Mouse (Mus musculus): ENCODE measurements around the gene Dio3. TPM values are rescaled to one million over a fixed set of nuclear protein-coding genes. Genes with fewer than 3 reads are reported as not detected.

Gene Dio3
- polyA plus RNA-seq, 1 experiment from 2014 or later: 3.1 TPM

GRCm38 (mm10) chr12:110268226-110268625 lies 10.6 kb upstream of the Dio3 start:
- no peak overlapping the region for H3K4me2 ChIP-seq
- H3K4me1 ChIP-seq: no peaks in the 10 kb centered on the region

GRCm38 (mm10) chr12:110269686-110270085 lies 9.2 kb upstream of the Dio3 start:
- no peaks in the 10 kb centered on the region for H3K9me3 ChIP-seq
- no peak for ATAC-seq (replicated peaks)
- no peak overlapping the region for H3K4me3 ChIP-seq
- no peaks in the 10 kb centered on the region for H3K36me3 ChIP-seq (replicated peaks)
- H3K27me3 ChIP-seq (replicated peaks): peaks cover 7% of the 10 kb centered on the region
- WGBS: 70% methylated on average over 4 of the region's 4 CpGs
- no peak overlapping the region for H3K4me2 ChIP-seq
- no peaks in the 10 kb centered on the region for H3K4me1 ChIP-seq
- no peak overlapping the region for H3K9ac ChIP-seq
- H3K27ac ChIP-seq: no peak overlapping the region

More at GRCm38 (mm10) chr12:110268226-110268625, 10.6 kb upstream of the Dio3 start:
- no peak overlapping the region for H3K4me3 ChIP-seq
- H3K9ac ChIP-seq: no peak overlapping the region
- H3K9me3 ChIP-seq: no peaks in the 10 kb centered on the region
- H3K27ac ChIP-seq: no peak overlapping the region
- no peaks in the 10 kb centered on the region for H3K27me3 ChIP-seq (replicated peaks)
- 86% methylated on average over 3 of the region's 3 CpGs for WGBS
- no peaks in the 10 kb centered on the region for H3K36me3 ChIP-seq (replicated peaks)
- no peak for ATAC-seq (replicated peaks)

- Histone ChIP-seq H3K9ac (no peak overlapping the region), H3K27ac (no peak overlapping the region), H3K36me3 (replicated peaks) (no peaks in the 10 kb centered on the region), H3K9me3 (no peaks in the 10 kb centered on the region), H3K4me1 (peaks cover 17% of the 10 kb centered on the region), H3K27me3 (replicated peaks) (peaks cover 70% of the 10 kb centered on the region), H3K4me3 (no peak overlapping the region), H3K4me2 (no peak overlapping the region)
- ATAC-seq (replicated peaks): no peak
- 83% methylated on average over 1 of the region's 1 CpGs for WGBS
Measured at GRCm38 (mm10) chr12:110276034-110276433, 2.8 kb upstream of the Dio3 start.

DNA sequence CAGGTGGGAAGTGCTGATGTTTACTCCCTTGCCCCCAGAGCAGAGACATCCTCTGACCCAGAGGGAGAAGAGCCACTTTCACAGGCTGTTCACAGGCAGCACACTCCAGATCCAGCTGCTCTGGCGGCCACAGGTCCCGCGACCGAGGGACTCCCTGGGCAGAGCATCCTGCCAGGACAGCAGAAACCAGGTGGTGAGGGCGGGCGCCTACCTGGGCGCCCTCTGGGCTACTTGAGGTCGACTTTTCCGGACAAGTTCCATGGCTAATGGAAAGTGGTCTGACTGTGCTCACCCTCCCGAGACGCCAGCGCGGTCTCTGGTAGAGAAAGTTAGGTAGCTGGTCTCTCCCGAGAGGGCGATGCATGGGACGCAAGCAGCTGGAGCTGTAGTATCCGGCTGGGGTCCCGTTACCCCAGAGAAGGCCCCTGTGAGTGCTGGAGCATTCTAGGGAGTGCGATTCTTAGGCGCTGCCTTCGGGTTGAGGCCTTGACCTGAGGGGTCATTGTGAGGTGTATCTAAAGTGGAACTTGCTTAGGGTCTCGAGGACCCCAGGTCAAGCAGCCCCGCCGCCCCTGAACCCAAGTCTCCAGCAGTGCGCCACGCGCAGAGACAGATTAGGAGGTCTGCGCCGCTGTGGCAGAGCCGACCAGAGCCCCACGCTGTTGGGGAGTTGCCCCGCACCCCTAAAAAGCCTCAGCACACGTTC lies 1.5 kb upstream of the Dio3 start:
- no peak overlapping the region for H3K9ac ChIP-seq
- peaks cover 83% of the 10 kb centered on the region for H3K27me3 ChIP-seq (replicated peaks)
- no peak overlapping the region for H3K27ac ChIP-seq
- no peaks in the 10 kb centered on the region for H3K36me3 ChIP-seq (replicated peaks)
- H3K4me2 ChIP-seq: peak overlapping the region; percentile 78
- 2% methylated on average over 33 of the region's 33 CpGs for WGBS
- H3K4me3 ChIP-seq: peak overlapping the region; percentile 48
- ATAC-seq (replicated peaks): no peak
- H3K4me1 ChIP-seq: peaks cover 24% of the 10 kb centered on the region
- no peaks in the 10 kb centered on the region for H3K9me3 ChIP-seq

GRCm38 (mm10) chr12:110277965-110278307 lies 932 bp upstream of the Dio3 start:
- Histone ChIP-seq H3K4me1 (peaks cover 24% of the 10 kb centered on the region), H3K27me3 (replicated peaks) (peaks cover 87% of the 10 kb centered on the region), H3K4me3 (peak overlapping the region; percentile 48), H3K9me3 (no peaks in the 10 kb centered on the region), H3K36me3 (replicated peaks) (no peaks in the 10 kb centered on the region), H3K27ac (no peak overlapping the region), H3K9ac (no peak overlapping the region), H3K4me2 (peak overlapping the region; percentile 78)
- ATAC-seq (replicated peaks): no peak
- under 1% methylated on average over 41 of the region's 58 CpGs for WGBS

- no peaks in the 10 kb centered on the region for H3K36me3 ChIP-seq (replicated peaks)
- H3K4me2 ChIP-seq: no peak overlapping the region
- no peak overlapping the region for H3K27ac ChIP-seq
- no peak overlapping the region for H3K4me3 ChIP-seq
- H3K4me1 ChIP-seq: peaks cover 24% of the 10 kb centered on the region
- H3K9me3 ChIP-seq: no peaks in the 10 kb centered on the region
- 1% methylated on average over 22 of the region's 22 CpGs for WGBS
- no peak overlapping the region for H3K9ac ChIP-seq
- ATAC-seq (replicated peaks): no peak
- peaks cover 94% of the 10 kb centered on the region for H3K27me3 ChIP-seq (replicated peaks)
Measured at GRCm38 (mm10) chr12:110280373-110280772, 1.5 kb downstream of the Dio3 start.

- Histone ChIP-seq H3K4me2 (no peak overlapping the region), H3K9me3 (no peaks in the 10 kb centered on the region), H3K27me3 (replicated peaks) (peaks cover 59% of the 10 kb centered on the region), H3K36me3 (replicated peaks) (no peaks in the 10 kb centered on the region), H3K27ac (no peak overlapping the region), H3K9ac (no peak overlapping the region), H3K4me1 (peaks cover 12% of the 10 kb centered on the region), H3K4me3 (no peak overlapping the region)
- ATAC-seq (replicated peaks): no peak
- WGBS: 12% methylated on average over 4 of the region's 4 CpGs
Measured at GRCm38 (mm10) chr12:110283792-110284191, 4.9 kb downstream of the Dio3 start.

GRCm38 (mm10) chr12:110292816-110293215 lies 13.9 kb downstream of the Dio3 start:
- 82% methylated on average over 5 of the region's 5 CpGs for WGBS
- no peak overlapping the region for H3K4me3 ChIP-seq

DNA sequence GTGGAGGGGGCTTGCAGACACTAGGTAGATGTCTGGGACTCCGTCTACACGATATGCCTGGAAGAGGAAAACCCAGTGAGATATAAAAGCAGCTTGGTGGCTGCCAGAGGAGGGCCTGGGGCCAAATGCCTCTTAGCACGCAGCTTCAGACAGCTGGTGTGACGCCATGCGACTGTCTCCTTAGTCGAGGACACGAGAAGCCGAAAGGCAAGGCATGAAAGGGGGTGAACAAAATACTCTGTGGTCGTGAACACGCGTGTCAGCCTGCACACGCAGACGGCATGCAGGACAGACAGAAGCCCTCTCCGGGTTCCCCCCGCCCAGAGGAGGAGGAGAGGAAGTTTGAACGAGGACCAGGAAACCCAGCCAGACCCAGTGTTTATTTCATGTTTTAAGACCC lies 16.0 kb downstream of the Dio3 start:
- Histone ChIP-seq H3K4me2 (no peak overlapping the region), H3K4me3 (no peak overlapping the region), H3K9ac (no peak overlapping the region), H3K36me3 (replicated peaks) (no peaks in the 10 kb centered on the region), H3K4me1 (no peaks in the 10 kb centered on the region), H3K27me3 (replicated peaks) (no peaks in the 10 kb centered on the region), H3K27ac (no peak overlapping the region), H3K9me3 (no peaks in the 10 kb centered on the region)
- WGBS: 69% methylated on average over 16 of the region's 16 CpGs
- ATAC-seq (replicated peaks): no peak

More at GRCm38 (mm10) chr12:110292816-110293215, 13.9 kb downstream of the Dio3 start:
- Histone ChIP-seq H3K9ac (no peak overlapping the region), H3K27me3 (replicated peaks) (no peaks in the 10 kb centered on the region), H3K36me3 (replicated peaks) (no peaks in the 10 kb centered on the region), H3K27ac (no peak overlapping the region), H3K9me3 (no peaks in the 10 kb centered on the region), H3K4me1 (no peaks in the 10 kb centered on the region), H3K4me2 (no peak overlapping the region)
- no peak for ATAC-seq (replicated peaks)

- H3K36me3 ChIP-seq (replicated peaks): no peaks in the 10 kb centered on the region
- no peaks in the 10 kb centered on the region for H3K4me1 ChIP-seq
- no peak overlapping the region for H3K27ac ChIP-seq
- no peak overlapping the region for H3K9ac ChIP-seq
- no peaks in the 10 kb centered on the region for H3K27me3 ChIP-seq (replicated peaks)
- ATAC-seq (replicated peaks): no peak
- 53% methylated on average over 11 of the region's 11 CpGs for whole genome bisulfite sequencing
- H3K9me3 ChIP-seq: no peaks in the 10 kb centered on the region
- H3K4me2 ChIP-seq: no peak overlapping the region
- no peak overlapping the region for H3K4me3 ChIP-seq
Measured at GRCm38 (mm10) chr12:110298653-110299052, 19.8 kb downstream of the Dio3 start.

GRCm38 (mm10) chr12:110319696-110320095 lies 40.8 kb downstream of the Dio3 start:
- ATAC-seq (replicated peaks): no peak
- Histone ChIP-seq H3K27ac (no peak overlapping the region), H3K27me3 (replicated peaks) (no peaks in the 10 kb centered on the region), H3K9ac (no peak overlapping the region), H3K4me3 (no peak overlapping the region), H3K36me3 (replicated peaks) (no peaks in the 10 kb centered on the region), H3K9me3 (no peaks in the 10 kb centered on the region), H3K4me1 (no peaks in the 10 kb centered on the region), H3K4me2 (no peak overlapping the region)
- WGBS: 90% methylated on average over 27 of the region's 27 CpGs

All from midbrain, embryonic 15.5 days (tissue).